Mouse (Mus musculus) left cerebral cortex, postnatal 25 days (tissue): ENCODE results near the gene Myo16. TPM values are rescaled to one million over a fixed set of nuclear protein-coding genes. Genes with fewer than 3 reads are reported as not detected.

Experiments used
- DNase-seq, 2 experiments: peaks; one replicate each; pipeline ENCODE4 v3.0.0; 2022; ENCODE audit warnings: low spot score in 2 of 2, mixed read lengths in 1 of 2
- intact Hi-C: fragments of 180-260 bp; cut with DNase I; formaldehyde crosslinking; loops from one replicate; pipeline ENCODE4 v1.15.1; 2025
- total RNA-seq, 2 experiments: library from RNA; stranded (reverse); gene quantifications; 2 replicates each; pipeline ENCODE4 v1.2.3; 2021

Myo16 gene
- total RNA-seq, 2 experiments from 2014 or later, result 30.6 to 42.4 TPM

DNA sequence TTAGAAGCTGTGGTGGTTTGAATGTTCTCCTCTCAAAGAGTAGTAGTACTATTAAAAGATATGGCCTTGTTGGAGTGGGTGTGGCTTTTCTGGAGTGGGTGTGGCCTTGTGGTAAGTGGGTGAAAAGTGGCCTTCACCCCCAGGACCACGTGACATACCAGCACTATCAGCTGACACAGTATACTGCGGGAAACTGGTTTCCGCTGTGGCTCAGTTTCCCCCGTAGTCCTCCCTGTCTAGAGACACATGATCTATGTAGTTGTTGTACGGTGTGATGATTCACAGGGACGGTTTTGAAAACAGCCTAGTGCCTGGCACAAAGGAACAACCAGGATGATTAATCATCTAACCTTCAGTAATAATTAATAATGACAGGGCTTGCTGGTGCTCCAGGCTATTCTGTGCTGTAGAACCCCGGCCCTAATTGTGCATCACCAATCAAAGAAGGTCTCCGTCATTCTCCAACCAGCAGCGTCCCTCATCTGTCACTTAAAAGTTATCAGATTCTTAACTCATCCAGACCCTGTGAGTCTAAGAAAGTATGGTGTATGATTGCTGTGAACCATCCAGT, 524.2 kb downstream of the Myo16 start:
- no peak for DNase-seq
- intact Hi-C loops, result no loop called here

DNA sequence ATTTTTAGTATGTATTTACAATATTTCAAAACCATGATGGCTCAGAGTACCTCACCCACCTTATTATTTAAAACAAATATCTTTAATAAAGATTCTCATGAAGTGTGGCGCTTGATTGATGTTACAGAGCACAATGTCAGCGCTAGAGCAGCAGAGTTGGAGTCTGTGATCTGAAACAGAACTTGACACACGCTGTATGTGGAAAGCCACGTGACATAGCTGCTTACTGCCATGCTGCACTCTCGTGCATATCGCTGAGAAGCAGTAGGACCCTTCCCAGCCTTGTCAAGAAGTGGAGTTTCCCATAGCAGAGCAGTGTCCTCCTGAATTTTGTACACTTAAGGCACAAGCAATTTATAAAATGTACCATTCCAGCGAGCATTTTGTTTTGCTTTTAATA, 528.2 kb downstream of the Myo16 start:
- DNase-seq, result no peak
- intact Hi-C loops, result no loop called here

DNA sequence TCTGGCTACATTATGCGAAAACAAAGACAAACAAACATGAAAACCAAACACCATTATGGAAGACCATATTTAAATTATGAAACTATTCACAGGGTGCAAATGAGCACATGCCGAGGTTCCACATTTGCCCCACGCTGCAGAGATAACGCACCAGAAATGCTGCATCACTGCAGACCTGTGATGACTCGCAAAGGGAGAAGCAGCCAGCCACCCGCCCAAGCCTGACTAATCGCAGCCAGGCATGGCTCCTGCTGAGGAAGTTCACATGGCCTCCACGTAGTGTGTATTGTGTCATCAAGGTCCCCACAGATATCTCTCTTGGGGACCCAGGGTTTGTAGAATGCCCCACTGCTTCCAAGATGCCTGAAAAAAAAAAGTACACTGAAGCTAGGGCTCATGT, 529.4 kb downstream of the Myo16 start:
- intact Hi-C loops, result no loop called here
- no peak for DNase-seq

Other genes with a start within 250 kb of the Myo16 start
- 10 to 100 TPM; 11.1 to 11.7 TPM for gene Lig4, start 176.2 kb upstream of the Myo16 start, total RNA-seq
- 10 to 100 TPM; 31.5 to 32.3 TPM for gene Abhd13, start 176.2 kb upstream of the Myo16 start, total RNA-seq
- 1 to 10 TPM; 2.4 to 3.1 TPM for gene Tnfsf13b, start 147.4 kb upstream of the Myo16 start, total RNA-seq